Mouse (Mus musculus) olfactory bulb, adult 2 months (tissue): ENCODE results near the gene Focad.

Experiments
- CTCF ChIP-seq: fragments of 200-500 bp; IDR thresholded peaks from 2 replicates; pipeline ENCODE4 v1.5.1; 2012; ENCODE audit warnings: low read depth, mild to moderate bottlenecking, low read length, moderate library complexity; ENCODE audit not compliant: insufficient read depth
- POLR2A ChIP-seq: fragments of 200-500 bp; IDR thresholded peaks from 2 replicates; pipeline ENCODE4 v1.6.1; 2012; ENCODE audit warnings: mild to moderate bottlenecking, low read depth, low read length, moderate library complexity; ENCODE audit not compliant: insufficient read depth

DNA sequence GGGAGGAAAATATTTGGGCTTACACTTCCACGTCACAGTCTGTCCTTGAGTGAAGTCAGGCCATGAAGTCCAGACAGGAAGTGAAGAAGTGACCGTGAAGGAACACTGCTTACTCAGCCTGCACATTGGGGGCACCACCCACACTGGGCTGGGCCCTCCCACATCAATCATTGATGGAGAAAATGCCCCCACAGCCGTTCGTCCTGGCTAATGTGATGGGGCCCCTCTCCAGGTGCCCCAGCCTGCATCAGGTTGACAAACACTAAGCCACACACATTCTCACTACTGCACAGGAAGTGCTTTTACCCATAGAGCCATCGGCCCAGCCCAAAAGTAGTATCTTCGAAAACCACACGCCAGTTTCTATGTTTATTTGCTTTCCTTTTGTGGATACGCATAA, 48.1 kb upstream of the Focad start:
- TF ChIP-seq POLR2A (no peak), CTCF (no peak)
